Mouse (Mus musculus) cortical plate, adult 2 months (tissue): ENCODE data around the gene Jun. TPM values are rescaled to one million over a fixed set of nuclear protein-coding genes. Genes with fewer than 3 reads are reported as not detected.

Experiments used
- H3K27ac ChIP-seq: fragments of 200-500 bp; 2 replicates; pipeline ENCODE4 v1.5.1; 2012; ENCODE audit warnings: low read length, control low read depth, inconsistent platforms; ENCODE audit not compliant: insufficient read depth
- H3K4me1 ChIP-seq: fragments of 200-500 bp; 2 replicates; pipeline ENCODE4 v1.6.1; 2011; ENCODE audit warnings: low read length; ENCODE audit not compliant: control insufficient read depth, insufficient read depth
- H3K4me3 ChIP-seq: fragments of 200-500 bp; 2 replicates; pipeline ENCODE4 v1.5.1; 2011; ENCODE audit warnings: mild to moderate bottlenecking, low read length, control low read depth; ENCODE audit not compliant: insufficient read depth
- CTCF ChIP-seq: fragments of 200-500 bp; IDR thresholded peaks from 2 replicates; pipeline ENCODE4 v1.5.1; 2011; ENCODE audit warnings: mild to moderate bottlenecking, control low read depth, low read length; ENCODE audit not compliant: insufficient read depth; ENCODE audit errors: extremely low read depth
- POLR2A ChIP-seq: fragments of 200-500 bp; IDR thresholded peaks from 2 replicates; pipeline ENCODE4 v1.6.1; 2011; ENCODE audit warnings: mild to moderate bottlenecking, low read length, control low read depth; ENCODE audit not compliant: insufficient read depth; ENCODE audit errors: extremely low read depth
- polyA plus RNA-seq: library from polyadenylated mRNA; depleted of rRNA; stranded (reverse); fragments of >200 nt; gene quantifications from 2 replicates; pipeline ENCODE4 v1.2.3, GENCODE M21; 2012

The Jun gene
- polyA plus RNA-seq, 1 experiment, result 32.5 TPM

DNA sequence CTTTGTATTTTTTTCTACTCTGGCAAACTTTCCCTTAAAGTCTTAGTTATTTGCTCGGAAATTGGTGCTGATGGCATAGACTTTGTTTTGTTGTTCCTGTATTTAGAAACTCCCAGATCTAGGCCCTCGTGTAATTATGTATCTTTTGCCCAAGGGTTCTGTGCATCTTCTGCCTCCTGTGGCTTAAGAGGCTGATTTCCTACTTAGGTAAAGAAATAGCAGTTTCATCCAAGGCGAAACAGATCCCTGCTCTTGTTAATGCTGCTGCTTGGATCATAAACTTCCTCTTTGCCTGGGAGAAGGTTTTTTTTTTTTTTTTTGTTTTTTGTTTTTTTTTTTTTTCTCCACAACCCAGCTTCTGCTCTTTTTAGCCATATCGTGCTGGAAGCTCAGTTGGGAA, 2.3 kb upstream of the Jun start:
- no peak for TF ChIP-seq CTCF
- TF ChIP-seq POLR2A, result no peak
- Histone ChIP-seq H3K4me1 (no peaks in the 10 kb centered on the region; the same call in 1 of the 2 replicates), H3K4me3 (no peak overlapping the region), H3K27ac (no peak overlapping the region)

DNA sequence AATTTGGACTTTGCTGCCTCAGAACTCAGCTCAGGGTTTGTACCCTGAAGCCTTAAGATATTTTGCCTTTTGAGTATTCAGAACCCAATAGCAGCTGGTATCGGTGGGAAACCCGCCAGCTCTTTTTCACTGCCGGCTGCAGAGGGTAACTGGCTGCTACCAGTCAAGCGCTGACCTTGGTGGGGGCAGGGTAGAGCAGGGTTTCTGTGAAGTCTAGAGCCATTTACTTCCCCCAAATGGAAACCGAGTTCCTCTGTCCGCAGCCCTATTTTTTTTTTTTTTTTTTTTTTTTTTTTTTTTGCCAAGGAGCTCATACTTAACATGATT, 1.7 kb upstream of the Jun start:
- H3K4me1 ChIP-seq, result no peaks in the 10 kb centered on the region; the same call in 1 of the 2 replicates
- peak overlapping the region; percentile 20 for H3K27ac ChIP-seq
- TF ChIP-seq CTCF, result no peak
- TF ChIP-seq POLR2A, result no peak
- H3K4me3 ChIP-seq, result peak overlapping the region; percentile 92

DNA sequence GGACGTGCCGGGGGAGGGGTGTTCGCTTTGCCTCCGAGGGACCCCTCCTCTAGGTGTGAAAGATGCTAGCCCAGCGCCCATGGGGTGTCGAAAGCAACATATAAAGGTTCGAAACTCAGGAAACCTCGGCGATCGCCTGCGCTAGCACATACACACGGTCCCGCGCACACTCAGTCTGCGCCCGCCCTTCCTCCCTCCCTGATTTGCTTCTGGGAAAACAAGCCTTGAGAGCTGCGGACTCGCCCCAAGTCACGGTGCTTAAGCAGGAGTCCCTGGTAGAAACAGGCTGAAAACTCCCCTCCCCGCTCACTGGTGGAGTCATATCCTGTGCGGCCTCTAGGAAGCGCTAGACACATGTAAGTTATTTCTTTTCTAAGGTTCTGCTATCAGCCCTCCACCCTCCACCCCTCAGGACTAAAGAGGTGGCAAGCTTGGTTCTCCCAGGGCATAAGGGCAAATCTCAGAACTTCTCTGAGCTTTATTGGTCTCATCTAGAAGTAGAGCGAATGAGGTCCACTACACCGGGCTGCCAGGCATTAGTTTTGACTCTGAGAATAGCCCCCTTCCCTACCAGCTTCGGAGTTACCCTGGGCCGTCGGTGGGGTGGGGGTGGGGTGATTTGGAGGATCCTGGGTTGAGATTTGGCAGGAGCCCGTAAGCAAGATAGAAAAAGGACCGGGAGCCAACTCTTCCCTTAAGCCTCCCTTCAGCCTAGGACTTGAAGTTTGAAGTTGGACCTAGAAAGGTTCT, 1.2 kb upstream of the Jun start:
- peak overlapping the region; percentile 89 for H3K27ac ChIP-seq
- peak overlapping the region; percentile 92 for H3K4me3 ChIP-seq
- TF ChIP-seq POLR2A, result peak; percentile 73
- peak; percentile 83 for TF ChIP-seq CTCF
- H3K4me1 ChIP-seq, result no peaks in the 10 kb centered on the region; the same call in 1 of the 2 replicates

DNA sequence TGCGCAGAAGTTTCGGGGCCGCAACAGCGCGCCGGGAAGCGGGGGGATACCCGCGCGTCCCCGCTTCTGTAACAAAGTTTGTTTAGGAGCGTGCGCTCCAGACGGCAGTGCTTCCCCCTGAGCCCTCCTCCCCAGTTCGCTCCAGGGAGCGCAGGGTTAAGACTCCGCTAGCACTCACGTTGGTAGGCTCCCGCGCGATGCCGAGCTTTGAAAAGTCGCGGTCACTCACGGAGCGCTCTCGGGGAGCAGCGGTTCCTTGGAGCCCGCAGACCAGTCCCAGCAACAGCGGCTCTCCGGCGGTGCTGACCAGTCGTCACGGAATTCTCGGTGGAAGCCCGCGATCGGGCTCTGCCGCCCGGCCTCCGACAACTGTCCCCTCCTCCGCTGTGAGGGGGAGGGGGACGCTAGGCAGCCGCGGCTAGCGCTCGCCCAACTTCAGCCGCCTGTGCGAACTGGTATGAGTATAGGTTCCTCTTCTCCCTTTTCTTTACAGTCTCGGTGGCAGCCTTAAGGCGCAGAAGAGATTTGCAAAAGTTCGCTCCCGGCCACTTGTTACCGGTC, 631 bp downstream of the Jun start:
- Histone ChIP-seq H3K4me3 (peak overlapping the region; percentile 92), H3K4me1 (no peaks in the 10 kb centered on the region; the same call in 1 of the 2 replicates), H3K27ac (peak overlapping the region; percentile 90)
- TF ChIP-seq POLR2A (0 out of 2 replicates have a peak, but pooled peaks have one; percentile 10), CTCF (no peak)

DNA sequence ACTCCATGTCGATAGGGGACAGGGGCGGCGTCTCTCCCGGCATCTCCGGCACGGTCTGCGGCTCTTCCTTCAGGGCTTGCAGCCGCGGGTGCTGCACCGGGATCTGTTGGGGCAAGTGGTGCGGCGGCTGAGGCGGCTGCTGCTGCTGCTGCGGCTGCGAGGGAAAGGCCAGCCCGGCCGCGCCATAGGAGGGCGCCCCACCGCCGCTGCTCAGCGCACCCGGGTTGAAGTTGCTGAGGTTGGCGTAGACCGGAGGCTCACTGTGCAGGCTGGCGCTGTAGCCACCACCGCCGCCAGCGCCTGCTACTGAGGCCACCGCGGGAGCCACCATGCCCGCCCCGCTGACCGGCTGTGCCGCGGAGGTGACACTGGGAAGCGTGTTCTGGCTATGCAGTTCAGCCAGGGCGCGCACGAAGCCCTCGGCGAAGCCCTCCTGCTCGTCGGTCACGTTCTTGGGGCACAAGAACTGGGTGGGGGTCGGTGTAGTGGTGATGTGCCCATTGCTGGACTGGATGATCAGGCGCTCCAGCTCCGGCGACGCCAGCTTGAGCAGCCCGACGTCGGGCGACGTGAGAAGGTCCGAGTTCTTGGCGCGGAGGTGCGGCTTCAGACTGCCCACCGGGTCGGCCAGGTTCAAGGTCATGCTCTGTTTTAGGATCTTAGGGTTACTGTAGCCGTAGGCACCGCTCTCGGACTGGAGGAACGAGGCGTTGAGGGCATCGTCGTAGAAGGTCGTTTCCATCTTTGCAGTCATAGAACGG, 1.3 kb downstream of the Jun start:
- peak; percentile 11; the same call in 1 of the 2 replicates for TF ChIP-seq CTCF
- no peak for TF ChIP-seq POLR2A
- peak overlapping the region; percentile 92 for H3K4me3 ChIP-seq
- peak overlapping the region; percentile 90 for H3K27ac ChIP-seq
- no peaks in the 10 kb centered on the region; the same call in 1 of the 2 replicates for H3K4me1 ChIP-seq

DNA sequence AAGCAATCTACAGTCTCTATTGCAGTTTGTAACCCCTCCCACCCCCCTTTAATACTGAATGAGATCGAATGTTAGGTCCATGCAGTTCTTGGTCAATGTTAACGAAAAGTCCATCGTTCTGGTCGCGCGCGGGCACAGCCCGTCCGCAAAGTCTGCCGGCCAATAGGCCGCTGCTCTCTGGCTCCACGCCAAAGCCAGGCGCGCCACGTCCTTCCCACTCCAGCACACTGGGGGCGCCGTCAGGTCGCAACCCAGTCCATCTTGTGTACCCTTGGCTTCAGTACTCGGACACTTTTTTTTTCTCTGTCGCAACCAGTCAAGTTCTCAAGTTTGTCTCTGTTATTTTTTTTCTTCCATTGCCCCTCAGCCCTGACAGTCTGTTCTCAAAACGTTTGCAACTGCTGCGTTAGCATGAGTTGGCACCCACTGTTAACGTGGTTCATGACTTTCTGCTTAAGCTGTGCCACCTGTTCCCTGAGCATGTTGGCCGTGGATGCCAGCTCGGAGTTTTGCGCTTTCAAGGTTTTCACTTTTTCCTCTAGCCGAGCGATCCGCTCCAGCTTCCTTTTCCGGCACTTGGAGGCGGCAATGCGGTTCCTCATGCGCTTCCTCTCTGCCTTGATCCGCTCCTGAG, 2.0 kb downstream of the Jun start:
- Histone ChIP-seq H3K4me1 (no peaks in the 10 kb centered on the region; the same call in 1 of the 2 replicates), H3K27ac (peak overlapping the region; percentile 90), H3K4me3 (peak overlapping the region; percentile 92)
- TF ChIP-seq CTCF (no peak), POLR2A (no peak)

DNA sequence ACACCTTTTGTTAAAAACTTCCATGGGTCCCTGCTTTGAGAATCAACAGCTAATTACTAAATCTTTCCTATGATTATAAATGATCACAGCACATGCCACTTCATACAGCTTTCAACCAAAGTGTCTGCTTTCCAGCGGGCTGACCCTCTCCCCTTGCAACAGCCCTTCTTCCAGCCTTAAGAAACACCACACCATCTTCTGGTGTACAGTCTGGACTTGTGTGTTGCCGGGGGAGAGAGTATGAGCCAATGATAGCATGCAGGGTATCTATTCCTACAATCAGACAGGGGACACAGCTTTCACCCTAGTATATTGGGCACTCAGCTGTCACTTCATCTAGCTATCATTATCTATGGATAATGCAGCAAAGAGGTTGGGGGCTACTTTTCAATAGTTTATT, 2.9 kb downstream of the Jun start:
- Histone ChIP-seq H3K27ac (no peak overlapping the region), H3K4me1 (no peaks in the 10 kb centered on the region; the same call in 1 of the 2 replicates), H3K4me3 (peak overlapping the region; percentile 28)
- TF ChIP-seq CTCF (no peak), POLR2A (no peak)

DNA sequence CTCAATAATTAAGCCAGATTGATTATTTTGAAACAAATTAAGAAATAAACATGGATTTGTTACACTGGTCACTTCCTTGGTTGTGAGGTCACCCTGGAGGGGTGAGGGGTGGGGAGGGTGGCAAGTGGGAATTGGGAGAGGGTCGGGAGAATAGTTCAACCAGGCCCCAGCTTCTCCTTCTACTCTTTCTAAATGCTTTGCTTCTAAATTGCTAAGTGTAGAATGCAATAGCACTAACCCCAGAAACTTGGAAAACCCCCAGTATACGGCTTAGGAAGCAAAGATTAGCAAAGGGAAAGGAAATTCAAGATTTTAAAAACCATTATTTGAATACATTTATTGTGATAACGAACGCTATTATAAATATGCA, 3.3 kb downstream of the Jun start:
- Histone ChIP-seq H3K4me1 (no peaks in the 10 kb centered on the region; the same call in 1 of the 2 replicates), H3K4me3 (peak overlapping the region; percentile 28; the same call in 1 of the 2 replicates), H3K27ac (no peak overlapping the region)
- no peak for TF ChIP-seq CTCF
- no peak for TF ChIP-seq POLR2A
